Mouse (Mus musculus) ovary, postnatal 14 days (tissue): ENCODE measurements at regions not wholly inside any gene's neighbourhood (a gene's known extent, or its start where the extent isn't known, plus 50 kb on each side); places are given as distances from the start of the nearest gene placed in this dataset.
A peak's percentile ranks its signal among the peaks of the same experiment; 100 is the strongest.

ENCODE experiments used
- DNase-seq: peaks from one replicate; pipeline ENCODE4 v3.0.0; 2022; ENCODE audit warnings: low spot score

- DNase-seq: no peak
Measured at GRCm38 (mm10) chr2:92544364-92545151, 54.9 kb upstream of the Chst1 start.

GRCm38 (mm10) chr2:92540841-92541240 lies 58.7 kb upstream of the Chst1 start:
- no peak for DNase-seq

- no peak for DNase-seq
Measured at GRCm38 (mm10) chr2:92531996-92532395, 67.5 kb upstream of the Chst1 start.

- DNase-seq: no peak
Measured at GRCm38 (mm10) chr2:92530677-92531076, 68.8 kb upstream of the Chst1 start.

GRCm38 (mm10) chr2:92529670-92530322 lies 69.5 kb upstream of the Slc35c1 start:
- no peak for DNase-seq

GRCm38 (mm10) chr2:92529071-92529641 lies 68.8 kb upstream of the Slc35c1 start:
- peak; percentile 56 for DNase-seq

GRCm38 (mm10) chr2:92528119-92528830 lies 67.9 kb upstream of the Slc35c1 start:
- no peak for DNase-seq

- DNase-seq: no peak
Measured at GRCm38 (mm10) chr2:92526676-92527395, 66.5 kb upstream of the Slc35c1 start.

- no peak for DNase-seq
Measured at GRCm38 (mm10) chr2:92525628-92526027, 65.3 kb upstream of the Slc35c1 start.

- DNase-seq: no peak
Measured at GRCm38 (mm10) chr2:92525062-92525623, 64.8 kb upstream of the Slc35c1 start.

- DNase-seq: no peak
Measured at GRCm38 (mm10) chr2:92524346-92524905, 64.1 kb upstream of the Slc35c1 start.

GRCm38 (mm10) chr2:92523321-92523895 lies 63.1 kb upstream of the Slc35c1 start:
- no peak for DNase-seq

- DNase-seq: no peak
Measured at GRCm38 (mm10) chr2:92521527-92521926, 61.2 kb upstream of the Slc35c1 start.

GRCm38 (mm10) chr2:92519396-92519795 lies 59.1 kb upstream of the Slc35c1 start:
- DNase-seq: no peak

GRCm38 (mm10) chr2:92518891-92519290 lies 58.6 kb upstream of the Slc35c1 start:
- DNase-seq: no peak

- DNase-seq: no peak
Measured at GRCm38 (mm10) chr2:92514961-92515360, 54.6 kb upstream of the Slc35c1 start.

GRCm38 (mm10) chr2:92511771-92512744 lies 51.7 kb upstream of the Slc35c1 start:
- no peak for DNase-seq
